Mouse (Mus musculus) lung, embryonic 14.5 days (tissue): ENCODE results near the gene Xylb. TPM values are rescaled to one million over a fixed set of nuclear protein-coding genes. Genes with fewer than 3 reads are reported as not detected.
"Not testable (repeated sequence)": the region's sequence is repeated elsewhere in the genome, so short reads cannot be mapped to it uniquely, and the experiment has no call there.

Experiments used
- ATAC-seq: fragments of 200-750 bp; cut with Nextera tagmentation; 2 replicates; pipeline ENCODE4 v1.8.0; 2017; ENCODE audit warnings: mild to moderate bottlenecking, moderate TSS enrichment, moderate library complexity; ENCODE audit not compliant: insufficient read depth
- DNase-seq: peaks from one replicate; pipeline ENCODE4 v3.0.0-alpha.2; 2015
- H3K27ac ChIP-seq: fragments of 300-500 bp; sonication (generic); 2 replicates; pipeline ENCODE4 v1.5.1; 2014; ENCODE audit warnings: low read depth, mild to moderate bottlenecking, moderate library complexity
- H3K27me3 ChIP-seq: fragments of 300-500 bp; sonication (generic); 2 replicates; pipeline ENCODE4 v1.6.1; 2014; ENCODE audit warnings: low read length, control low read depth; ENCODE audit not compliant: insufficient read depth
- H3K36me3 ChIP-seq: fragments of 300-500 bp; sonication (generic); 2 replicates; pipeline ENCODE4 v1.6.1; 2014; ENCODE audit warnings: control low read depth; ENCODE audit not compliant: insufficient read depth
- H3K4me1 ChIP-seq: fragments of 300-500 bp; sonication (generic); 2 replicates; pipeline ENCODE4 v1.6.1; 2014; ENCODE audit warnings: antibody characterized with exemption, control low read depth; ENCODE audit not compliant: insufficient read depth
- H3K4me2 ChIP-seq: fragments of 300-500 bp; sonication (generic); 2 replicates; pipeline ENCODE4 v1.6.1; 2014; ENCODE audit warnings: mild to moderate bottlenecking
- H3K4me3 ChIP-seq: fragments of 300-500 bp; sonication (generic); 2 replicates; pipeline ENCODE4 v1.5.1; 2014; ENCODE audit warnings: low read depth, low read length
- H3K9ac ChIP-seq: fragments of 300-500 bp; sonication (generic); 2 replicates; pipeline ENCODE4 v1.6.1; 2014
- H3K9me3 ChIP-seq: fragments of 300-500 bp; sonication (generic); 2 replicates; pipeline ENCODE4 v1.6.1; 2016; ENCODE audit warnings: low read depth, low read length, control low read depth
- CTCF ChIP-seq: IDR thresholded peaks from 2 replicates; pipeline ENCODE4 v1.5.1; 2016; ENCODE audit warnings: antibody characterized with exemption, low read depth
- WGBS: fragments of 180-500 bp; shearing (Covaris S2); extraction: QIAGEN DNeasy Blood & Tissue Kit; methylation state at CpG from one replicate; pipeline ENCODE4 v1.1.7; 2014; 5-methylcytosine and 5-hydroxymethylcytosine counted together
- polyA plus RNA-seq: library from polyadenylated mRNA; unstranded; fragments of >200 nt; fragmentation: Nextera tagmentation; extraction: Ambion mirVana; gene quantifications from 2 replicates; pipeline ENCODE4 v1.2.1, GENCODE M21; 2014

Gene Xylb
- polyA plus RNA-seq, 1 experiment from 2014 or later, result 7.9 TPM

GRCm38 (mm10) chr9:119358058-119358429 lies 863 bp downstream of the Xylb start:
- Histone ChIP-seq H3K4me3 (peak overlapping the region; percentile 70), H3K9ac (peak overlapping the region; percentile 72), H3K4me2 (peak overlapping the region; percentile 95), H3K27me3 (no peaks in the 10 kb centered on the region), H3K36me3 (no peaks in the 10 kb centered on the region), H3K27ac (no peak overlapping the region), H3K4me1 (no peaks in the 10 kb centered on the region), H3K9me3 (no peaks in the 10 kb centered on the region)
- no peak for TF ChIP-seq CTCF
- no peak for DNase-seq
- ATAC-seq, result no peak
- WGBS, result 34% methylated on average over 9 of the region's 9 CpGs

GRCm38 (mm10) chr9:119361416-119361815 lies 4.2 kb downstream of the Xylb start:
- no peaks in the 10 kb centered on the region for H3K4me1 ChIP-seq
- no peak overlapping the region for H3K27ac ChIP-seq
- H3K36me3 ChIP-seq, result no peaks in the 10 kb centered on the region
- no peaks in the 10 kb centered on the region for H3K27me3 ChIP-seq
- 88% methylated on average over 5 of the region's 5 CpGs for WGBS
- TF ChIP-seq CTCF, result no peak
- no peak overlapping the region for H3K9ac ChIP-seq
- H3K9me3 ChIP-seq, result no peaks in the 10 kb centered on the region
- no peak for DNase-seq
- H3K4me3 ChIP-seq, result no peak overlapping the region
- ATAC-seq, result no peak
- H3K4me2 ChIP-seq, result no peak overlapping the region

DNA sequence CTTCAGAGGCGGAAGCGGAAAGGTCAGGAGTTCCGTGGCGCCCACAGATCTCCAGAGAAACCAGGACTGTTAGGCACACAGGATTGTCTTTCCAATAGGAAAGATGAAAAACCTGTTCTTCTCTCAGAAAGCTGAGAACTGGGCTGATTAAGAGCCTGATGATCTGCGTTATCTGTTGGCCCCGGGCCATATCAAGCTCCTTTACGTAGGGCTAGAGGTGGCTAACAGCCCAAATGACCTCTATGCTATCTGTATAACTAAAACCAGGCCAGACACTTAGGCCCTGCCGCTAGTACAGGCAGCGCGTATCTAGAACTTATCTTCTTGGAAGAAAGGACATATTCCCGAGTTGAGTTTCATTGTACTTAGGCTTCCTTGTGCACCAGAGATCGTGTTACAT lies 6.0 kb downstream of the Xylb start:
- H3K9me3 ChIP-seq, result no peaks in the 10 kb centered on the region
- ATAC-seq (no peak), DNase-seq (no peak)
- no peak for TF ChIP-seq CTCF
- H3K27me3 ChIP-seq, result no peaks in the 10 kb centered on the region
- H3K36me3 ChIP-seq, result no peaks in the 10 kb centered on the region
- no peaks in the 10 kb centered on the region for H3K4me1 ChIP-seq
- H3K4me3 ChIP-seq, result no peak overlapping the region
- H3K27ac ChIP-seq, result no peak overlapping the region
- no peak overlapping the region for H3K9ac ChIP-seq
- H3K4me2 ChIP-seq, result no peak overlapping the region
- 72% methylated on average over 12 of the region's 12 CpGs for WGBS

DNA sequence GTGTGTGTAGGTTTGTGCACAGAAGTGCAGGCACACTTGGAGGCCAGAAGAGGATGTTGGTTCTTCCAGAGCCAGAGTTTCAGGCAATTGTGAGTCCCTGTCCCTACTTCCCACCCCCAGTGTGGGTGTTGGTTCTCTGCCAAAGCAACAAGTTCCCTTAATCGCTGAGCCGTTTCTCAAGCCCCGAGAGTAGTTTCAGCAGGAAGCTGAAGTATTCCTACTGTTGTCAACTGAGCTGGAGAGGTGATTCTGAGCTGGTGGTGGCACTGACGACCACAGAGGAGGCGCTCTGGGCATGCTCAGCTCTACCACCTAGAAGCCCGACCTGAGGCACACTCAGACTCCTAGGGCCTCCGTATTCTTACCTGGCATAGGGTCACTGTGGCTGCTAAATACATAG lies 8.1 kb downstream of the Xylb start, which contains the start of gene Slc22a14:
TSS of gene Slc22a14 (minus strand) at position 270 of the 400 bp plus-strand sequence.
- no peak within 1 kb of the TSS for H3K4me2 ChIP-seq
- H3K27me3 ChIP-seq, result no peaks in the 10 kb centered on the region
- no peak within 1 kb of the TSS for H3K4me3 ChIP-seq
- no peaks in the 10 kb centered on the region for H3K9me3 ChIP-seq
- ATAC-seq, result no peak
- no peak within 1 kb of the TSS for H3K9ac ChIP-seq
- no peak within 1 kb of the TSS for H3K27ac ChIP-seq
- DNase-seq, result peak; percentile 48
- H3K4me1 ChIP-seq, result no peaks in the 10 kb centered on the region
- H3K36me3 ChIP-seq, result 0 out of 2 replicates have a peak, but pooled peaks cover 4% of the 10 kb centered on the region
- 54% methylated on average over 7 of the region's 7 CpGs for WGBS
- TF ChIP-seq CTCF, result no peak

GRCm38 (mm10) chr9:119368367-119368766 lies 11.2 kb downstream of the Xylb start:
- H3K4me1 ChIP-seq, result no peaks in the 10 kb centered on the region
- H3K4me2 ChIP-seq, result no peak overlapping the region
- WGBS, result 94% methylated on average over 3 of the region's 3 CpGs
- no peak overlapping the region for H3K4me3 ChIP-seq
- ATAC-seq (no peak), DNase-seq (no peak)
- H3K9ac ChIP-seq, result no peak overlapping the region
- no peaks in the 10 kb centered on the region for H3K27me3 ChIP-seq
- H3K36me3 ChIP-seq, result 0 out of 2 replicates have a peak, but pooled peaks cover 4% of the 10 kb centered on the region
- TF ChIP-seq CTCF, result no peak
- H3K27ac ChIP-seq, result no peak overlapping the region
- no peaks in the 10 kb centered on the region for H3K9me3 ChIP-seq

- TF ChIP-seq CTCF, result peak; percentile 28; the same call in 1 of the 2 replicates
- not testable (repeated sequence) for ATAC-seq, H3K27ac ChIP-seq, H3K4me2 ChIP-seq, H3K27me3 ChIP-seq, H3K36me3 ChIP-seq, H3K9me3 ChIP-seq, H3K9ac ChIP-seq, H3K4me3 ChIP-seq, DNase-seq, H3K4me1 ChIP-seq
- WGBS, result 75% methylated on average over 4 of the region's 4 CpGs
Observed at GRCm38 (mm10) chr9:119370770-119371169, 13.6 kb downstream of the Xylb start.

- ATAC-seq (no peak), DNase-seq (no peak)
- no peaks in the 10 kb centered on the region for H3K9me3 ChIP-seq
- 0 out of 2 replicates have a peak, but pooled peaks cover 4% of the 10 kb centered on the region for H3K36me3 ChIP-seq
- no peak for TF ChIP-seq CTCF
- no peak overlapping the region for H3K4me3 ChIP-seq
- 59% methylated on average over 4 of the region's 4 CpGs for WGBS
- no peak overlapping the region for H3K9ac ChIP-seq
- no peak overlapping the region for H3K4me2 ChIP-seq
- H3K4me1 ChIP-seq, result no peaks in the 10 kb centered on the region
- H3K27me3 ChIP-seq, result no peaks in the 10 kb centered on the region
- H3K27ac ChIP-seq, result no peak overlapping the region
Observed at GRCm38 (mm10) chr9:119371251-119371650, 14.1 kb downstream of the Xylb start.

DNA sequence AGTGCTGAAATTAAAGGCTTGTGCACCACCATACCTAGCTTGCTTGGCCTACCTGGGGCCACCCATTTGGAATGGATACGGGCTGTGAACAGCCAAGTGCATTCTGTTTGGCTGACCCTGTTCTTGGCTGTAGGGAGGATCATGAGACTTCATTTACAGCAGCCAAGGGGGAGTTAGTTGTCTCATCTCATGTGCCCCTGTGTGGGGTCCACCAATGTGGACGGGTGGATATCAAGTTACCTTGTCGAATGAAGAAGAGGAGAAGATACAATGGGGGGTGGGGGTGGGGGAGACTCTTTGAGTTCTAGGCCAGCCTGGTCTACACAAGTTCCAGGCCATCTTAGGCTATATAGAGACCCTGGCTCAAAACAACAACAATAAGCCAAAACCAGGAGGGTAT lies 17.8 kb downstream of the Xylb start:
- ATAC-seq, result no peak
- 53% methylated on average over 3 of the region's 3 CpGs for WGBS

More for the DNA sequence above, 17.8 kb downstream of the Xylb start:
- Histone ChIP-seq H3K9me3 (no peaks in the 10 kb centered on the region), H3K9ac (no peak overlapping the region), H3K4me3 (no peak overlapping the region), H3K27ac (no peak overlapping the region), H3K36me3 (no peaks in the 10 kb centered on the region), H3K27me3 (no peaks in the 10 kb centered on the region), H3K4me2 (no peak overlapping the region), H3K4me1 (no peaks in the 10 kb centered on the region)
- DNase-seq, result no peak
- no peak for TF ChIP-seq CTCF
